Mouse (Mus musculus): Measurements from ENCODE around the gene Phgr1. TPM values are rescaled to one million over a fixed set of nuclear protein-coding genes. Genes with fewer than 3 reads are reported as not detected.

The Phgr1 gene
- polyA plus RNA-seq, 2 experiments, result not detected

DNA sequence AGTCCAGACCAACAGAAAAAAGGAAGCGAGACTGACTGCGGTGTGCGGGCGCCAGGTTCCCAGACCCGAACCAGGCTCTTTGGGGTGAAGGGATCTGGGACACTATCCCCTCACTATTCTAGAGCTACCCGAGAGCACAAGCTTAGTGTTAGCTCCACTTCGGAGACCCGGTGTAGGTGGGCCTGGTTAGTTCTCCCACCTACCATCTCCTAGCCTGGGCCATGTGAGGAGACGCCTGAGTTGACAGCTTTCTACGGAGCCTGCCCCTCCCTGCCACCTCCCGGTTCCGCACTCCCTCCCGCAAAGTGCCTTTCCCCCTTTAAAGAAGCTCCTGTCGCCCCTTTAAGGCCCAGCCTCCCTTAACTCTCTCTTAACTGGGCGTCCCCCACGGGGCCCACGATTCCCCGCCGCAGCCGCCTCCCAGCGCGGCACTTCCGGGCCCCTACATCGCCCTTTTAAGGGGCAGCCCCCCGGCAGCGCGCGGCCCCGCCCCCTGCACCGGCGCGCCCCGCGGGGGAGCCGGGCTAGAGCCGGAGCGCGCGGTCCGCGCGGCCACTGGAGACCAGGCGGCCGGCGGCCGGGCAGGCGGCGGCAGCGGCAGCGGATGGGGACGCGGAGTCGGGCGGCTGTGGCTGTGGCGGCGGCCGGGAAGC lies 27.2 kb upstream of the Phgr1 start, which contains the start of gene Inafm2:
TSS of gene Inafm2 (plus strand) at position 527 of the 653 bp plus-strand sequence.
- no peaks in the 10 kb centered on the region for H3K9me3 ChIP-seq (ENCODE audit: control insufficient read depth, low read length)
- H3K9ac ChIP-seq (replicated peaks), result peak within 1 kb of the TSS; percentile 91
- under 1% methylated on average over 57 of the region's 57 CpGs for WGBS (ENCODE audit: insufficient replicate concordance)
- H3K27me3 ChIP-seq (ENCODE audit: control insufficient read depth, insufficient read depth, low read length), result peaks cover 5% of the 10 kb centered on the region
- no peak within 1 kb of the TSS for H3K27ac ChIP-seq
- peak within 1 kb of the TSS; percentile 80 for H3K4me2 ChIP-seq (ENCODE audit: low read depth)
- peak; percentile 78 to 83 (median 81) for DNase-seq (ENCODE audit: low read depth in 3 of 3, low spot score in 3 of 3)
- no peaks in the 10 kb centered on the region for H3K36me3 ChIP-seq (replicated peaks; ENCODE audit: control insufficient read depth, insufficient read depth, low read depth)
- H3K4me1 ChIP-seq (replicated peaks; ENCODE audit: control insufficient read depth in 2 of 2, insufficient read depth in 2 of 2, low read length in 1 of 2), result peaks cover 12 to 25% of the 10 kb centered on the region in 2 experiments
- TF ChIP-seq CTCF (IDR thresholded peaks at IDR 0.05; ENCODE audit: low read depth) (no peak), EP300 (IDR thresholded peaks at IDR 0.05; ENCODE audit: low read depth) (no peak)
- peak; percentile 88 for ATAC-seq (ENCODE audit: insufficient read depth)
- peak within 1 kb of the TSS; percentile 78 to 88 for H3K4me3 ChIP-seq (ENCODE audit: insufficient read depth in 1 of 2, low read depth in 2 of 2, low read length in 2 of 2)

- Histone ChIP-seq H3K9me3 (ENCODE audit: control insufficient read depth, low read length) (no peaks in the 10 kb centered on the region), H3K27me3 (ENCODE audit: control insufficient read depth, insufficient read depth, low read length) (peaks cover 5% of the 10 kb centered on the region), H3K4me2 (ENCODE audit: low read depth) (peak overlapping the region; percentile 80), H3K36me3 (replicated peaks; ENCODE audit: control insufficient read depth, insufficient read depth, low read depth) (no peaks in the 10 kb centered on the region), H3K27ac (no peak overlapping the region), H3K9ac (replicated peaks) (peak overlapping the region; percentile 91), H3K4me1 (replicated peaks; ENCODE audit: control insufficient read depth in 2 of 2, insufficient read depth in 2 of 2, low read length in 1 of 2) (peaks cover 12 to 25% of the 10 kb centered on the region in 2 experiments), H3K4me3 (ENCODE audit: insufficient read depth in 1 of 2, low read depth in 2 of 2, low read length in 2 of 2) (peak overlapping the region; percentile 78 to 88)
- DNase-seq (ENCODE audit: low read depth in 3 of 3, low spot score in 3 of 3) (no peak), ATAC-seq (ENCODE audit: insufficient read depth) (peak; percentile 57)
- TF ChIP-seq CTCF (IDR thresholded peaks at IDR 0.05; ENCODE audit: low read depth) (no peak), EP300 (IDR thresholded peaks at IDR 0.05; ENCODE audit: low read depth) (no peak)
- under 1% methylated on average over 112 of the region's 113 CpGs for WGBS (ENCODE audit: insufficient replicate concordance)
These were observed 26.4 kb upstream of the Phgr1 start for GRCm38 (mm10) chr2:118745915-118746901.

GRCm38 (mm10) chr2:118747301-118747960 lies 25.1 kb upstream of the Phgr1 start:
- Histone ChIP-seq H3K4me2 (ENCODE audit: low read depth) (peak overlapping the region; percentile 80), H3K4me3 (ENCODE audit: insufficient read depth in 1 of 2, low read depth in 2 of 2, low read length in 2 of 2) (peak overlapping the region; percentile 78 to 88), H3K4me1 (replicated peaks; ENCODE audit: control insufficient read depth in 2 of 2, insufficient read depth in 2 of 2, low read length in 1 of 2) (peaks cover 22 to 37% of the 10 kb centered on the region in 2 experiments), H3K27ac (no peak overlapping the region), H3K36me3 (replicated peaks; ENCODE audit: control insufficient read depth, insufficient read depth, low read depth) (no peaks in the 10 kb centered on the region), H3K9me3 (ENCODE audit: control insufficient read depth, low read length) (no peaks in the 10 kb centered on the region), H3K9ac (replicated peaks) (peak overlapping the region; percentile 91), H3K27me3 (ENCODE audit: control insufficient read depth, insufficient read depth, low read length) (peaks cover 5% of the 10 kb centered on the region)
- TF ChIP-seq CTCF (IDR thresholded peaks at IDR 0.05; ENCODE audit: low read depth) (no peak), EP300 (IDR thresholded peaks at IDR 0.05; ENCODE audit: low read depth) (no peak)
- ATAC-seq (ENCODE audit: insufficient read depth) (no peak), DNase-seq (ENCODE audit: low read depth in 3 of 3, low spot score in 3 of 3) (no peak)
- WGBS (ENCODE audit: insufficient replicate concordance), result 34% methylated on average over 10 of the region's 10 CpGs

- Histone ChIP-seq H3K27me3 (ENCODE audit: control insufficient read depth, insufficient read depth, low read length) (peaks cover 4% of the 10 kb centered on the region), H3K9ac (replicated peaks) (no peak overlapping the region), H3K4me3 (ENCODE audit: insufficient read depth in 1 of 2, low read depth in 2 of 2, low read length in 2 of 2) (no peak overlapping the region), H3K4me2 (ENCODE audit: low read depth) (no peak overlapping the region), H3K9me3 (ENCODE audit: control insufficient read depth, low read length) (no peaks in the 10 kb centered on the region), H3K36me3 (replicated peaks; ENCODE audit: control insufficient read depth, insufficient read depth, low read depth) (no peaks in the 10 kb centered on the region), H3K4me1 (replicated peaks; ENCODE audit: control insufficient read depth in 2 of 2, insufficient read depth in 2 of 2, low read length in 1 of 2) (peaks cover 28 to 41% of the 10 kb centered on the region in 2 experiments), H3K27ac (no peak overlapping the region)
- TF ChIP-seq EP300 (IDR thresholded peaks at IDR 0.05; ENCODE audit: low read depth), result no peak
- TF ChIP-seq CTCF (IDR thresholded peaks at IDR 0.05; ENCODE audit: low read depth), result no peak
- 68% methylated on average over 10 of the region's 10 CpGs for WGBS (ENCODE audit: insufficient replicate concordance)
- DNase-seq (ENCODE audit: low read depth in 3 of 3, low spot score in 3 of 3) (no peak), ATAC-seq (ENCODE audit: insufficient read depth) (no peak)
These were observed 23.2 kb upstream of the Phgr1 start for GRCm38 (mm10) chr2:118749341-118749884.
